Comparison of ENCODE assay signal across 10 mouse cellular contexts in genomic region chr9:73103880-73104198, GRCm38 (mm10). TPM values are rescaled to one million over a fixed set of nuclear protein-coding genes. Genes with fewer than 3 reads are reported as not detected.
DNase-seq lines count a peak whose midpoint lies in the region; ATAC-seq and TF ChIP-seq lines count a peak whose summit lies in the region.
"Had no signal": no experiment of that assay in that cellular context is flagged by ENCODE, and none has a peak within 500 bp of the region (broad histone marks: within the 10 kb centered on the region; RNA-seq: fewer than 3 reads in every experiment).

No protein-coding gene starts in this region.

- intact Hi-C loops in gastrocnemius, postnatal 36 days (cut with DNase I): no loop called here

- TF ChIP-seq CTCF in kidney, postnatal 0 days (IDR thresholded peaks at IDR 0.05; ENCODE audit: low read depth): no peak
- TF ChIP-seq CTCF in intestine, postnatal 0 days (IDR thresholded peaks at IDR 0.05; ENCODE audit: low read depth): no peak

- H3K4me3 ChIP-seq in kidney, postnatal 0 days (replicated peaks; ENCODE audit: low read depth, low read length): peak overlapping the region; percentile 31
- H3K4me3 ChIP-seq in forebrain, embryonic 11.5 days (ENCODE audit: low read depth, low read length): peak overlapping the region; percentile 38
- peak overlapping the region; percentile 39 for H3K4me3 ChIP-seq in intestine, postnatal 0 days (ENCODE audit: low read depth, low read length)
- peak overlapping the region; percentile 46 for H3K4me3 ChIP-seq in neural tube, embryonic 12.5 days

- no peak overlapping the region for H3K27ac ChIP-seq in kidney, postnatal 0 days
- H3K27ac ChIP-seq in forebrain, embryonic 11.5 days (ENCODE audit: low read depth, low read length): no peak overlapping the region
- no peak overlapping the region for H3K27ac ChIP-seq in intestine, postnatal 0 days (ENCODE audit: low read depth, low read length)
- no peak overlapping the region for H3K27ac ChIP-seq in neural tube, embryonic 12.5 days

- no peaks in the 10 kb centered on the region for H3K36me3 ChIP-seq in kidney, postnatal 0 days (ENCODE audit: insufficient read depth, low read length)
- H3K36me3 ChIP-seq in forebrain, embryonic 11.5 days (ENCODE audit: control insufficient read depth, insufficient read depth, low read length): no peaks in the 10 kb centered on the region
- H3K36me3 ChIP-seq in intestine, postnatal 0 days (ENCODE audit: control insufficient read depth, insufficient read depth): no peaks in the 10 kb centered on the region
- H3K36me3 ChIP-seq in neural tube, embryonic 12.5 days: no peaks in the 10 kb centered on the region

- no peak for DNase-seq in kidney, postnatal 0 days (ENCODE audit: low spot score)
- no peak for DNase-seq in kidney, postnatal 4 days
- no peak for DNase-seq in forebrain, embryonic 11.5 days (ENCODE audit: low spot score)
- DNase-seq in gastrocnemius, postnatal 36 days: no peak
- DNase-seq in gastrocnemius, postnatal 4 days (ENCODE audit: low spot score in 2 of 2): no peak
- no peak for DNase-seq in urinary bladder, adult 2 months (ENCODE audit: low spot score)

- no peak; the same call in 1 of the 2 replicates for ATAC-seq in kidney, postnatal 0 days (replicated peaks; ENCODE audit: low FRiP score, low read depth)
- ATAC-seq in forebrain, embryonic 11.5 days (replicated peaks; ENCODE audit: low FRiP score): no peak; the same call in 1 of the 2 replicates
- no peak for ATAC-seq in intestine, postnatal 0 days
- 0 out of 2 replicates have a peak, but pooled peaks have one; percentile 21 for ATAC-seq in neural tube, embryonic 12.5 days (ENCODE audit: low FRiP score, low read depth)
- ATAC-seq: Patski had no signal

- peak overlapping the region; percentile 63 for H3K4me2 ChIP-seq in kidney, postnatal 0 days (ENCODE audit: low read length)
- peak overlapping the region; percentile 76; the same call in 1 of the 2 replicates for H3K4me2 ChIP-seq in forebrain, embryonic 11.5 days (ENCODE audit: low read depth, low read length, severe bottlenecking)
- H3K4me2 ChIP-seq in intestine, postnatal 0 days (replicated peaks; ENCODE audit: low read depth): peak overlapping the region; percentile 84
- H3K4me2 ChIP-seq in neural tube, embryonic 12.5 days (replicated peaks): peak overlapping the region; percentile 90

- peak overlapping the region; percentile 54 for H3K9ac ChIP-seq in kidney, postnatal 0 days (ENCODE audit: low read depth, low read length)
- no peak overlapping the region for H3K9ac ChIP-seq in forebrain, embryonic 11.5 days (ENCODE audit: low read length)
- H3K9ac ChIP-seq in intestine, postnatal 0 days (ENCODE audit: low read depth, low read length): peak overlapping the region; percentile 45; the same call in 1 of the 2 replicates
- peak overlapping the region; percentile 66 for H3K9ac ChIP-seq in neural tube, embryonic 12.5 days

- no peaks in the 10 kb centered on the region for H3K27me3 ChIP-seq in kidney, postnatal 0 days (ENCODE audit: insufficient read depth, low read length)
- peaks cover 17% of the 10 kb centered on the region; the same call in 1 of the 2 replicates for H3K27me3 ChIP-seq in forebrain, embryonic 11.5 days (ENCODE audit: control insufficient read depth, insufficient read depth, low read length)
- peaks cover 3% of the 10 kb centered on the region; the same call in 1 of the 2 replicates for H3K27me3 ChIP-seq in intestine, postnatal 0 days (replicated peaks; ENCODE audit: control insufficient read depth, insufficient read depth, low read length)
- peaks cover 36% of the 10 kb centered on the region for H3K27me3 ChIP-seq in neural tube, embryonic 12.5 days (replicated peaks)

- no peaks in the 10 kb centered on the region for H3K4me1 ChIP-seq in kidney, postnatal 0 days (replicated peaks; ENCODE audit: insufficient read depth, low read length)
- H3K4me1 ChIP-seq in forebrain, embryonic 11.5 days (replicated peaks; ENCODE audit: control insufficient read depth, insufficient read depth, low read length): no peaks in the 10 kb centered on the region
- peaks cover 5% of the 10 kb centered on the region; the same call in 1 of the 2 replicates for H3K4me1 ChIP-seq in intestine, postnatal 0 days (replicated peaks; ENCODE audit: control insufficient read depth, insufficient read depth, low read length)
- peaks cover 11% of the 10 kb centered on the region; the same call in 1 of the 2 replicates for H3K4me1 ChIP-seq in neural tube, embryonic 12.5 days

- 45% methylated on average over 5 of the region's 5 CpGs for WGBS in kidney, postnatal 0 days
- 45% methylated on average over 5 of the region's 5 CpGs for WGBS in forebrain, embryonic 11.5 days
- 43% methylated on average over 5 of the region's 5 CpGs for WGBS in intestine, postnatal 0 days
- WGBS in neural tube, embryonic 12.5 days: 49% methylated on average over 5 of the region's 5 CpGs

- H3K9me3 ChIP-seq in kidney, postnatal 0 days (replicated peaks; ENCODE audit: low read length): no peaks in the 10 kb centered on the region
- H3K9me3 ChIP-seq in forebrain, embryonic 11.5 days (ENCODE audit: control insufficient read depth, low read length): no peaks in the 10 kb centered on the region
- H3K9me3 ChIP-seq in intestine, postnatal 0 days (ENCODE audit: control insufficient read depth): no peaks in the 10 kb centered on the region
- H3K9me3 ChIP-seq in neural tube, embryonic 12.5 days: no peaks in the 10 kb centered on the region

RNA-seq across cellular contexts. Expression of gene Gm20509, which starts 1.6 kb away (rescaled TPM):
- polyA plus RNA-seq in kidney, postnatal 0 days (2015; fragmentation: Nextera tagmentation; extraction: Ambion mirVana): not detected in 2 replicates
- polyA plus RNA-seq in forebrain, embryonic 11.5 days (2014; fragmentation: Nextera tagmentation; extraction: Ambion mirVana): not detected in 2 replicates
- polyA plus RNA-seq in intestine, postnatal 0 days (2015; fragmentation: Nextera tagmentation; extraction: Ambion mirVana): not detected in 2 replicates
- not detected in 2 replicates for polyA plus RNA-seq in neural tube, embryonic 12.5 days (2016; fragmentation: Nextera tagmentation; extraction: Ambion mirVana)
- not detected for total RNA-seq in gastrocnemius, postnatal 36 days (2021)
- not detected for total RNA-seq in gastrocnemius, postnatal 4 days (2021)
- not detected in 2 replicates for polyA plus RNA-seq in urinary bladder, adult 2 months (2012; rRNA removed)
- total RNA-seq: neutrophil, adult 5-6 weeks had no signal
- polyA plus RNA-seq: Patski had no signal

RNA-seq across cellular contexts. Expression of gene Khdc3, which starts 2.2 kb away (rescaled TPM):
- polyA plus RNA-seq in kidney, postnatal 0 days (2015; fragmentation: Nextera tagmentation; extraction: Ambion mirVana): 0.15 and 0.29 TPM in 2 replicates
- polyA plus RNA-seq in forebrain, embryonic 11.5 days (2014; fragmentation: Nextera tagmentation; extraction: Ambion mirVana): not detected in 2 replicates
- 0.16 TPM in 1 of 2 replicates, not detected in the other for polyA plus RNA-seq in intestine, postnatal 0 days (2015; fragmentation: Nextera tagmentation; extraction: Ambion mirVana)
- not detected in 2 replicates for polyA plus RNA-seq in neural tube, embryonic 12.5 days (2016; fragmentation: Nextera tagmentation; extraction: Ambion mirVana)
- total RNA-seq in gastrocnemius, postnatal 36 days (2021): not detected
- total RNA-seq in gastrocnemius, postnatal 4 days (2021): not detected
- polyA plus RNA-seq in urinary bladder, adult 2 months (2012; rRNA removed): 0.09 and 0.15 TPM in 2 replicates
- polyA plus RNA-seq: Patski had no signal

RNA-seq across cellular contexts. Expression of gene Rsl24d1, which starts 9.4 kb away (rescaled TPM):
- polyA plus RNA-seq in kidney, postnatal 0 days (2015; fragmentation: Nextera tagmentation; extraction: Ambion mirVana): 103 and 105 TPM in 2 replicates
- 147 and 153 TPM in 2 replicates for polyA plus RNA-seq in forebrain, embryonic 11.5 days (2014; fragmentation: Nextera tagmentation; extraction: Ambion mirVana)
- 45.0 and 45.3 TPM in 2 replicates for polyA plus RNA-seq in intestine, postnatal 0 days (2015; fragmentation: Nextera tagmentation; extraction: Ambion mirVana)
- polyA plus RNA-seq in neural tube, embryonic 12.5 days (2016; fragmentation: Nextera tagmentation; extraction: Ambion mirVana): 116 TPM in 2 replicates
- total RNA-seq in gastrocnemius, postnatal 36 days (2021): 10 to 100 TPM; 36.9 to 37.8 TPM
- 10 to 100 TPM; 45.3 to 47.6 TPM for total RNA-seq in gastrocnemius, postnatal 4 days (2021)
- polyA plus RNA-seq in urinary bladder, adult 2 months (2012; rRNA removed): 55.3 and 56.0 TPM in 2 replicates

RNA-seq across cellular contexts. Expression of gene Rab27a, which starts 59.2 kb away (rescaled TPM):
- 8.9 and 9.1 TPM in 2 replicates for polyA plus RNA-seq in kidney, postnatal 0 days (2015; fragmentation: Nextera tagmentation; extraction: Ambion mirVana)
- polyA plus RNA-seq in forebrain, embryonic 11.5 days (2014; fragmentation: Nextera tagmentation; extraction: Ambion mirVana): 0.67 and 0.79 TPM in 2 replicates
- polyA plus RNA-seq in intestine, postnatal 0 days (2015; fragmentation: Nextera tagmentation; extraction: Ambion mirVana): 5.7 and 5.8 TPM in 2 replicates
- polyA plus RNA-seq in neural tube, embryonic 12.5 days (2016; fragmentation: Nextera tagmentation; extraction: Ambion mirVana): 1.2 and 1.3 TPM in 2 replicates
- total RNA-seq in gastrocnemius, postnatal 36 days (2021): 1 to 10 TPM; 1.4 to 1.8 TPM
- total RNA-seq in gastrocnemius, postnatal 4 days (2021): 1 to 10 TPM; 2.5 to 3.1 TPM
- 7.4 and 17.7 TPM in 2 replicates for polyA plus RNA-seq in urinary bladder, adult 2 months (2012; rRNA removed)
